Mouse (Mus musculus) heart, embryonic 13.5 days (tissue): ENCODE results near the gene D1Pas1. TPM values are rescaled to one million over a fixed set of nuclear protein-coding genes. Genes with fewer than 3 reads are reported as not detected.
A peak's percentile ranks its signal among the peaks of the same experiment; 100 is the strongest.

Experiments used
- ATAC-seq: fragments of 200-750 bp; cut with Nextera tagmentation; 2 replicates; pipeline ENCODE4 v1.8.0; 2017; ENCODE audit warnings: moderate TSS enrichment; ENCODE audit not compliant: insufficient number of reproducible peaks, low FRiP score, low TSS enrichment; ENCODE audit errors: extremely low read depth
- H3K27ac ChIP-seq: fragments of 300-500 bp; sonication (generic); replicated peaks from 2 replicates; pipeline ENCODE4 v1.5.1; 2015; ENCODE audit warnings: moderate library complexity, mild to moderate bottlenecking, inconsistent platforms
- H3K27me3 ChIP-seq: fragments of 300-500 bp; sonication (generic); replicated peaks from 2 replicates; pipeline ENCODE4 v1.6.1; 2015; ENCODE audit warnings: mild to moderate bottlenecking, inconsistent platforms
- H3K36me3 ChIP-seq: fragments of 300-500 bp; sonication (generic); 2 replicates; pipeline ENCODE4 v1.6.1; 2015; ENCODE audit warnings: mild to moderate bottlenecking, inconsistent platforms
- H3K4me1 ChIP-seq: fragments of 300-500 bp; sonication (generic); 2 replicates; pipeline ENCODE4 v1.6.1; 2015; ENCODE audit warnings: inconsistent platforms
- H3K4me2 ChIP-seq: fragments of 300-500 bp; sonication (generic); 2 replicates; pipeline ENCODE4 v1.6.1; 2015; ENCODE audit warnings: inconsistent platforms, mild to moderate bottlenecking, moderate library complexity
- H3K4me3 ChIP-seq: fragments of 300-500 bp; sonication (generic); 2 replicates; pipeline ENCODE4 v1.5.1; 2015; ENCODE audit warnings: moderate library complexity, mild to moderate bottlenecking, inconsistent platforms
- H3K9ac ChIP-seq: fragments of 300-500 bp; sonication (generic); 2 replicates; pipeline ENCODE4 v1.6.1; 2015; ENCODE audit warnings: inconsistent platforms, mild to moderate bottlenecking, moderate library complexity
- H3K9me3 ChIP-seq: fragments of 300-500 bp; sonication (generic); 2 replicates; pipeline ENCODE4 v1.6.1; 2016; ENCODE audit warnings: inconsistent platforms
- WGBS: fragments of 180-500 bp; shearing (Covaris S2); methylation state at CpG from one replicate; pipeline ENCODE4 v1.1.7; 2015; ENCODE audit warnings: mixed read lengths; 5-methylcytosine and 5-hydroxymethylcytosine counted together
- polyA plus RNA-seq: library from polyadenylated mRNA; unstranded; fragments of >200 nt; fragmentation: Nextera tagmentation; extraction: Ambion mirVana; gene quantifications from 2 replicates; pipeline ENCODE4 v1.2.1, GENCODE M21; 2015

D1Pas1 gene
- polyA plus RNA-seq, result 0.27 and 0.40 TPM in 2 replicates

- peak within 1 kb of the TSS; percentile 25; the same call in 1 of the 2 replicates for H3K4me2 ChIP-seq
- H3K27ac ChIP-seq, result no peak within 1 kb of the TSS
- no peaks in the 10 kb centered on the region for H3K27me3 ChIP-seq
- H3K36me3 ChIP-seq, result 0 out of 2 replicates have a peak, but pooled peaks cover 2% of the 10 kb centered on the region
- no peak for ATAC-seq
- 63% methylated on average over 53 of the region's 53 CpGs for WGBS
- no peaks in the 10 kb centered on the region for H3K4me1 ChIP-seq
- no peak within 1 kb of the TSS for H3K9ac ChIP-seq
- peaks cover 31% of the 10 kb centered on the region for H3K9me3 ChIP-seq
- 0 out of 2 replicates have a peak within 1 kb of the TSS, but pooled peaks have one; percentile 11 for H3K4me3 ChIP-seq
Measured at GRCm38 (mm10) chr1:186967201-186967812, at the start of gene D1Pas1. Gene D1Pas1 (plus strand): TSS chr1:186967416.

DNA sequence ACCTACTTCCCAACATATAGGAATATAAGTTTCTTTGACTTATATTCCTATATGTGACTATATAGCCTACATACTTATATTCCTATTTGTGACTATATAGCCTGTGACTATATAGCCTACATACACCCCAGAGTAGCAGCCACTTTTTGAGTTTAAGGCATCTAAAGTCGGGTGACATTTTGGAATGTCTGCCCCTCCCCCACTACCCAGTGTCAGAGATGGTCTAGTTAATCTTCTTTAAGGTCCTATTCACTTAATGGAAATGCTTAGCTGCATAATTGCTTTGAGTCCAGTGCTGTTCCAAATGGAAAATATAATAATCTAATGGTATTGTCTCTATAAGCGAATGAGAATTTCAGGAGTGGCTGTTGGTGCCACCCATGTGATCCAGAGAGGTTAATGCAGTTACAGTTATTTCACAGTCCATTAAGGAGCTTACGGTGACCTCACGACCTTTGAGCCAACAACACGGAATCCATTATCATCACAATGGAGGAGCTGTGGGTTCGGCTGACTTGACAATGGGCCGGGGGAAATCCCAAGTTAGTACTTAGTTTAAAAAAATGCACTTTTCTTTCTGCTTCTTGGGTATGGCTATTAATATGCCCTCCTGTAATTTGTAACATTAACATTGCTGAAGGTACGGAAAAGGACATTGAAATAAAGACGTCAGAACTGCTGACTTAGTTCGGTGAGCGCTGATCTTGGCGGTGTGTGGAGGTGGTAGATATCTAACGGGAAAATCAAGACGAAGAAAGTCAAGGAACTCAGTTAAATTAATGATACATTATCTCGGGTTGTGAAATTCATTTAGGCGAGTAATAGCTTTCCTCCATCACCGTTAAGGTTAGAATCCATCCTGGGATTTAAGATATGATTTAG, 44.5 kb upstream of the D1Pas1 start:
- H3K27me3 ChIP-seq, result no peaks in the 10 kb centered on the region
- no peak overlapping the region for H3K9ac ChIP-seq
- 50% methylated on average over 17 of the region's 17 CpGs for WGBS
- no peaks in the 10 kb centered on the region for H3K9me3 ChIP-seq
- H3K4me3 ChIP-seq, result no peak overlapping the region
- H3K27ac ChIP-seq, result no peak overlapping the region
- no peak overlapping the region for H3K4me2 ChIP-seq
- no peaks in the 10 kb centered on the region for H3K36me3 ChIP-seq
- ATAC-seq, result no peak
- H3K4me1 ChIP-seq, result peaks cover 10% of the 10 kb centered on the region

DNA sequence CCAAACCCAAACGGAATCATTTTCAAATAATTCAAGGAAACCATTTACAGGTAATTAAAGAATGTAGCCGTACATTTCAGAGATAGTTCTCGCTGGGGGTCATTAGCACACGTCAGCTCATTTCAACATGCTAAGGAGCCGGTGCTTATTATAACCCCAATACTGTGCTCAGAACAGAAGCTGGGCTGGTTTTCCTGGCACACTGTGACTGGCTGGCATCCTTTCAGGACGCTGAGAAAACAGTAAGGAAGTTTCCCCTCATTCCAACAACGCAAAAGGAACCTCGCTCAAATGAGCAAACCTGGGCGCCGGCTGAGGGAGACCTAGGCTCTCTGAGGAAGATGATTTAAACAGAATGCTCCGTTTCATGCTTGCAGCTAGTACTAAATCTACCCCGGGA, 43.2 kb upstream of the D1Pas1 start:
- H3K9ac ChIP-seq, result no peak overlapping the region
- no peaks in the 10 kb centered on the region for H3K9me3 ChIP-seq
- H3K4me2 ChIP-seq, result no peak overlapping the region
- no peak for ATAC-seq
- no peak overlapping the region for H3K4me3 ChIP-seq
- no peaks in the 10 kb centered on the region for H3K27me3 ChIP-seq
- WGBS, result 72% methylated on average over 12 of the region's 12 CpGs
- H3K4me1 ChIP-seq, result peaks cover 10% of the 10 kb centered on the region
- H3K27ac ChIP-seq, result no peak overlapping the region
- no peaks in the 10 kb centered on the region for H3K36me3 ChIP-seq

DNA sequence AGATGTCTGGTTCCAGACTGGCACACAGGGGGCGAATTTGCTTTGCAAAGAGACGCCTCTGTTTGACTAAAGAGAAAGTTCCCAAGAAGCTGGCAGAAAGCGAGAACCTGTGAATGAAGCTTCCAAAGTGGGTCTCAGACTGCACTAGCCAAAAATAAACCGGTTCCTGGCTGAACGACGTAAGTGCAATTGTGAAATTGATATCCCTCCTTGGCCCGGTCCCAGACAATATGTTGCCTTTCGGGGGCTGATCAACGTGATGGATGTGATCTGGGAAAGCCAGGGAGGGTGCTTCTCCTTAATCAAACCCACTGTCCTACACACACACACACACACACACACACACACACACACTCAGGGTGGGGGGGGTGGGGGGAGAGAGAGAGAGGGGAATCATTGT, 41.8 kb upstream of the D1Pas1 start:
- peaks cover 10% of the 10 kb centered on the region for H3K4me1 ChIP-seq
- peak overlapping the region; percentile 10 for H3K4me3 ChIP-seq
- peak overlapping the region; percentile 45 for H3K4me2 ChIP-seq
- no peaks in the 10 kb centered on the region for H3K27me3 ChIP-seq
- no peak overlapping the region for H3K27ac ChIP-seq
- H3K9me3 ChIP-seq, result no peaks in the 10 kb centered on the region
- no peaks in the 10 kb centered on the region for H3K36me3 ChIP-seq
- no peak for ATAC-seq
- WGBS, result 24% methylated on average over 9 of the region's 9 CpGs
- H3K9ac ChIP-seq, result peak overlapping the region; percentile 37

DNA sequence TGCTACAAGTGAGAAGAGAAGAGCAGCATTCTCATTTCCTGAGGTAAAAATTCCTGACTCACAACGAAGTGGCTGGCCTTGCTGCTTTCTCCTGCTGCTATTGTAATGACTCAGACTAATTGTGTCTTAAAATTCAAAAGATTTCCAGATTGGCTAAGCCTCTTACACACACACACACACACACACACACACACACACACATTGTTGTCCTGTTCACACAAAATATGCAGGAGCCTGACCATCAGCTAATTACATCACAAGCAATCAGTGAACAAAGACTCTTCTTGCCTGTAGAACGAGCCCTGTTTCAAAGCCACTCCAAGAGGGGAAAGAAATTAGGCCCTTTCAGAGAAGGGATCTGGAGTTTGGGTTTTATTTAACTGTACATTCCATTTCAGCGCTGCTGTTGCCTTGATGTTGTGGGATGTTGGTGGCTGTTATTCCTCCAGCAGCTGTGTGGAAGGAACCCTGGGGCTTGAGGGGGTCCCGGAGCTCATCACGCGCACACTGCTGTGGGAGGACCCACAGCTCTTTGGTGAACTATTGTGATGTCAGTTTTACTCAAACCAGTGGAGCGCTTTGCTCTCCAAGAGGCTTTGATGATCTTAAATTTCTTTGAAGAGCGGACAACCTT, 40.8 kb upstream of the D1Pas1 start:
- Histone ChIP-seq H3K27ac (no peak overlapping the region), H3K4me1 (peaks cover 10% of the 10 kb centered on the region), H3K9ac (no peak overlapping the region), H3K36me3 (no peaks in the 10 kb centered on the region), H3K4me2 (no peak overlapping the region), H3K4me3 (no peak overlapping the region), H3K27me3 (no peaks in the 10 kb centered on the region), H3K9me3 (no peaks in the 10 kb centered on the region)
- ATAC-seq, result no peak
- WGBS, result 66% methylated on average over 8 of the region's 8 CpGs

DNA sequence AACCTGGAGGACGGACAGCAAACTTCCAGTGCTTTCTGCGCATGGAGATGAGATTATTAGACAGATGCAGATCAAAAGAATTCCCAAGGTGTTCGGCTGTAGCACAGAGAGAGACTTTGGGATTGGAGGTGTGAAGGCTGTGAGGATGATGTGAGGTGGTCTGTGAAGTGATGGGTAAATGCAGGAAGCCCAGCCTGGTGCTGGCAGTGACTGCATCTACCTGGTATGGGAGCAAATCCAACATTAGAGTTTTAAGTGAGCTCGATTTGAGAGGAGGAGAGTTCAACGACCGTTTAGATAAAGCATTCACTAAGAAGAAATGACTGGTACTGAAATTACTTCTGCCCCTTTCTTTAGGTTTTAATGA, 40.3 kb upstream of the D1Pas1 start:
- Histone ChIP-seq H3K9ac (no peak overlapping the region), H3K4me1 (peaks cover 10% of the 10 kb centered on the region), H3K27ac (no peak overlapping the region), H3K9me3 (no peaks in the 10 kb centered on the region), H3K4me2 (no peak overlapping the region), H3K27me3 (no peaks in the 10 kb centered on the region), H3K36me3 (no peaks in the 10 kb centered on the region), H3K4me3 (no peak overlapping the region)
- WGBS, result 70% methylated on average over 6 of the region's 6 CpGs
- no peak for ATAC-seq

- ATAC-seq, result no peak
- Histone ChIP-seq H3K27ac (no peak overlapping the region), H3K4me3 (no peak overlapping the region), H3K9ac (no peak overlapping the region), H3K9me3 (no peaks in the 10 kb centered on the region), H3K4me2 (no peak overlapping the region), H3K36me3 (no peaks in the 10 kb centered on the region), H3K27me3 (no peaks in the 10 kb centered on the region), H3K4me1 (peaks cover 10% of the 10 kb centered on the region)
- WGBS, result 77% methylated on average over 4 of the region's 4 CpGs
Measured at GRCm38 (mm10) chr1:186927494-186927893, 39.7 kb upstream of the D1Pas1 start.

DNA sequence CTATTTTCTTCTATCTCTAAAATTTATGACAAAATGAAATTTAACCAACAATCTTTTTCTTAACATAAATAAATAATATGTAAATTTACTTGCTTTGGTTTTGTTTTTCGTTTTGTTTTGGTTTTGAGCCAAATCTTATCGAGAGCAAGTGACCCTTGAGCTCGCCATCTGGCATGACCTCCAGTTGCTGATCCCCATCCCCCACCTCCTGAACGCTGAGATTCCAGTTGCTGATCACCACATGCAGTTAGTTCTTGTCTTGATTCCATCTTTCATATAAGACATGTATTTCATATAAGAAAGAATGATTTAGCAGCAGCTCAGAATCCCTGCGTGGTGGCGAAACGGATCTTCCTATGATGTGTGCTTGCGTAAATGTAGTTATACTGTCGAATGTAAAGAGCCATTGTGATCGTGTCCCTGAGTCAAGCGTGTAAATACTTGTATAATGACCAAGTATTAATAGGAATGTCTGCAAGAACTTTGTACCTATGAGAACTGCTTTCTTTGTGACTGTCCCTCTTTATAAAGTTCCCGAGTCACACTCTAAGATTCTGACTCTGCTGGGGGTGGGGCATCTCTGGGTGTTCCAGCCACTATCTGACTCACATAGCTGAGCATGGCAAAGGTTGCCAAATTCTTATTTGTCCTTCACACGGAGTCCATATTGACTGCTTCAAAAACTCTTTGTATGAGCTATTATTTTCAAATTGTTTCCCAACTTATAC, 36.9 kb upstream of the D1Pas1 start:
- 72% methylated on average over 13 of the region's 13 CpGs for WGBS
- Histone ChIP-seq H3K9me3 (peaks cover 3% of the 10 kb centered on the region; the same call in 1 of the 2 replicates), H3K27me3 (no peaks in the 10 kb centered on the region), H3K9ac (no peak overlapping the region), H3K4me3 (no peak overlapping the region), H3K27ac (no peak overlapping the region), H3K4me1 (peaks cover 4% of the 10 kb centered on the region), H3K4me2 (no peak overlapping the region), H3K36me3 (no peaks in the 10 kb centered on the region)
- ATAC-seq, result no peak

GRCm38 (mm10) chr1:186930888-186931233, 36.4 kb upstream of the D1Pas1 start:
- no peak for ATAC-seq
- H3K27ac ChIP-seq, result no peak overlapping the region
- H3K4me1 ChIP-seq, result no peaks in the 10 kb centered on the region
- H3K9ac ChIP-seq, result no peak overlapping the region
- no peaks in the 10 kb centered on the region for H3K27me3 ChIP-seq
- no peak overlapping the region for H3K4me3 ChIP-seq
- no peak overlapping the region for H3K4me2 ChIP-seq
- H3K9me3 ChIP-seq, result peaks cover 3% of the 10 kb centered on the region; the same call in 1 of the 2 replicates
- no peaks in the 10 kb centered on the region for H3K36me3 ChIP-seq
- 83% methylated on average over 6 of the region's 6 CpGs for WGBS

DNA sequence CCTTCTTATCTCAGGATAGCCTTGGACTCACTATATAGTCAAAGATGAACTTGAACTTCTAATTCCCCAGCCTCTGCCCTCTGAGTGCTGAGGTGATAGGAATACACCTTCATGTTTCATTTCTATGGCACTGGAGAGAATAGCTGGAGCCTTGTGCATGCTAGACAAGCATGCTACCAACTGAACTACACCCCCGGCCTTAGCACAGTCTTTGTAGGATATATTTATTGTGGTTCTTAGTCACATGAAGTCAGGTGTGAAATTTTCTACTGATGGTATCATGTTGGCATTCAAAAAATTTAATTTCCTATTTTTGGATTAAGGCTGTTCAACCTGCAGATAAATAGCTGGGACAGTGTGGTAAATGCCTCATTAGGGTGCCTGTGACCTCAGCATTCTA, 33.0 kb upstream of the D1Pas1 start:
- Histone ChIP-seq H3K9ac (no peak overlapping the region), H3K4me3 (no peak overlapping the region), H3K4me2 (no peak overlapping the region), H3K27ac (no peak overlapping the region), H3K36me3 (no peaks in the 10 kb centered on the region), H3K4me1 (no peaks in the 10 kb centered on the region), H3K27me3 (no peaks in the 10 kb centered on the region), H3K9me3 (peaks cover 3% of the 10 kb centered on the region; the same call in 1 of the 2 replicates)
- 79% methylated on average over 1 of the region's 1 CpGs for WGBS
- no peak for ATAC-seq

- Histone ChIP-seq H3K27ac (no peak overlapping the region), H3K9ac (no peak overlapping the region), H3K27me3 (no peaks in the 10 kb centered on the region), H3K9me3 (no peaks in the 10 kb centered on the region; the same call in 1 of the 2 replicates), H3K36me3 (no peaks in the 10 kb centered on the region), H3K4me1 (no peaks in the 10 kb centered on the region), H3K4me3 (no peak overlapping the region), H3K4me2 (no peak overlapping the region)
- 52% methylated on average over 4 of the region's 4 CpGs for WGBS
- ATAC-seq, result no peak
Measured at GRCm38 (mm10) chr1:186952381-186952780, 14.8 kb upstream of the D1Pas1 start.
